Mouse (Mus musculus) intestine, embryonic 14.5 days (tissue): ENCODE data around the gene Yeats2. TPM values are rescaled to one million over a fixed set of nuclear protein-coding genes. Genes with fewer than 3 reads are reported as not detected.

Experiments used
- ATAC-seq: fragments of 200-750 bp; cut with Nextera tagmentation; replicated peaks from 2 replicates; pipeline ENCODE4 v1.8.0; 2017; ENCODE audit warnings: low read depth, moderate number of reproducible peaks, moderate TSS enrichment, moderate library complexity; ENCODE audit not compliant: low FRiP score, low TSS enrichment
- DNase-seq: peaks from one replicate; pipeline ENCODE4 v3.0.0-alpha.2; 2018; ENCODE audit warnings: low spot score
- H3K27ac ChIP-seq: fragments of 300-500 bp; sonication (generic); 2 replicates; pipeline ENCODE4 v1.5.1; 2014; ENCODE audit warnings: low read depth, mild to moderate bottlenecking, control low read depth
- H3K27me3 ChIP-seq: fragments of 300-500 bp; sonication (generic); replicated peaks from 2 replicates; pipeline ENCODE4 v1.6.1; 2014; ENCODE audit warnings: low read length, control low read depth; ENCODE audit not compliant: control insufficient read depth, insufficient read depth
- H3K36me3 ChIP-seq: fragments of 300-500 bp; sonication (generic); 2 replicates; pipeline ENCODE4 v1.6.1; 2014; ENCODE audit warnings: low read length, control low read depth; ENCODE audit not compliant: control insufficient read depth, insufficient read depth
- H3K4me1 ChIP-seq: fragments of 300-500 bp; sonication (generic); replicated peaks from 2 replicates; pipeline ENCODE4 v1.6.1; 2014; ENCODE audit warnings: low read length, control low read depth, mixed read lengths; ENCODE audit not compliant: control insufficient read depth, insufficient read depth
- H3K4me2 ChIP-seq: fragments of 300-500 bp; sonication (generic); 2 replicates; pipeline ENCODE4 v1.6.1; 2014; ENCODE audit warnings: low read length
- H3K4me3 ChIP-seq: fragments of 300-500 bp; sonication (generic); 2 replicates; pipeline ENCODE4 v1.5.1; 2014; ENCODE audit warnings: low read depth, low read length, control low read depth, mixed read lengths
- H3K9ac ChIP-seq: fragments of 300-500 bp; sonication (generic); 2 replicates; pipeline ENCODE4 v1.6.1; 2014; ENCODE audit warnings: mild to moderate bottlenecking, low read length
- H3K9me3 ChIP-seq: fragments of 300-500 bp; sonication (generic); 2 replicates; pipeline ENCODE4 v1.6.1; 2016; ENCODE audit warnings: low read length, control low read depth; ENCODE audit not compliant: control insufficient read depth
- WGBS: fragments of 180-500 bp; shearing (Covaris S2); extraction: QIAGEN DNeasy Blood & Tissue Kit; methylation state at CpG from one replicate; pipeline ENCODE4 v1.1.7; 2014; 5-methylcytosine and 5-hydroxymethylcytosine counted together
- polyA plus RNA-seq: library from polyadenylated mRNA; unstranded; fragments of >200 nt; fragmentation: Nextera tagmentation; extraction: Ambion mirVana; gene quantifications from 2 replicates; pipeline ENCODE4 v1.2.1, GENCODE M21; 2014

Yeats2 gene
- polyA plus RNA-seq, 1 experiment from 2014 or later, result 37.5 TPM

DNA sequence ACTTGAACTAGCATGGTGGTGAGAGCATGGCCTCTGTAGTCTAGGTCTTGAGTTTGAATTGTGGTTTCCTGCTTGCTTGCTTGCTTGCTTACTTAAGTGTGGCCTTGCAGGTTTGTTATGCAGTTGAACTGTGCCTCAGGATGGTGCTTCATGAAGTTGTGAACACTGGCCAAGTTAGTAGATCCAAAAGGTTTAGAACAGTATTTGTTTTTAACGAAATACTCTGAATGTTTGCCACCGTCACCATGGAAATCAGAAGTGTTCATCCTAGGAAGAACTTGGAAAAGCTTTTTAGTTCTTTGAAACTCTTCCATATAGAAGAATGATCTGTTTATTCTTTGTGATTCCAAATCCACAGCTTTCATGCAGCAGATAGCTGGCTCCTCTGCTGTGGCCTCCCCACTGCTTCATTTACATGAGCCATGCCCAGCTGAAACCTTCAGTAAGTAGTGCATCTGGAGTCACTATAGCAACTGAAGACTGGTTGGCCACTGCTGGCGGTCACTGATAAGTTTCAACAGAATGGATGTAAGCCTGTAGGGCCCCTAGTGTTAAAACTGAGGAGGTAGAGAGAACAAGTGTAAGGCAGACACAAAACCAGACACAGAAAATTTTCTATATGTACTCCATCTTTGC, 28.7 kb downstream of the Yeats2 start:
- DNase-seq (no peak), ATAC-seq (no peak)
- 78% methylated on average over 3 of the region's 3 CpGs for WGBS
- H3K9me3 ChIP-seq, result peaks cover 8% of the 10 kb centered on the region; the same call in 1 of the 2 replicates
- H3K4me3 ChIP-seq, result no peak overlapping the region
- H3K27me3 ChIP-seq, result no peaks in the 10 kb centered on the region
- no peaks in the 10 kb centered on the region for H3K4me1 ChIP-seq
- no peak overlapping the region for H3K9ac ChIP-seq
- no peak overlapping the region for H3K27ac ChIP-seq
- peaks cover 94% of the 10 kb centered on the region for H3K36me3 ChIP-seq
- H3K4me2 ChIP-seq, result no peak overlapping the region

DNA sequence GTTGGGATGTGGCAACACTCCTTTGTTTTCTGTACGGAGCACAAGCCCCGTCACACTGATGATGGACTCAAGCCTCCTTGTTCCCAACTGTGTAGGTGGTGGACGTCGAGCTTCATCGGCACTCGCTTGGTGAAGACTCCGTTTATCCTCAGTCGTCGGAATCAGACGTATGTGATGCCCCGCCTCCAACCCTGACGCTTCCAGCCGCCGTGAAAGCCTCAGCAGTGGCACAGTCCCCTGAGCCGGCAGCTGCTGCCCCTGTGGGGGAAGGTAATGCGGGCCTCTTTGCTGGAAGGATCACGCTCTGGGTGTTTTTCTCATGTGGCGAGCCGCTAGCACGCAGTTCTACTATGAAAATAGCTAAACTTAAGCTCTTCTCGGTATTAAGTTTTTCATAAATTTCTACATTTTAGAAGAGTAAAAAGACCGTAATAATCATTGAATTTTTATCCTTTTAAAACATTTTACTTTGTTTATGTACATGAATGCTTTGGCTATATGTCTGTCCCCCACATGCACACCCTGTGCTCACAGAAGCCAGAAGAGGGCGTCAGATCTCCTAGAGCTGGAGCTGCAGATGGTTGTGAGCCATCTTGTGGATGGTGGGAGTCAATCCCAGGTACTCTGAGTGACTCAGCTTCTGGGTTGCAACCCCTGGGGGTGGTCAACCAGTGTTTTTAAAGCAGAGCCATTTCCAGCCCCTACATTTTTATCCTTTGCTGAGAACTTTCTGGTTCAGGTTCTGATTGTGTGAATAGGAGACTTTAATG, 38.7 kb downstream of the Yeats2 start:
- ATAC-seq, result no peak

DNA sequence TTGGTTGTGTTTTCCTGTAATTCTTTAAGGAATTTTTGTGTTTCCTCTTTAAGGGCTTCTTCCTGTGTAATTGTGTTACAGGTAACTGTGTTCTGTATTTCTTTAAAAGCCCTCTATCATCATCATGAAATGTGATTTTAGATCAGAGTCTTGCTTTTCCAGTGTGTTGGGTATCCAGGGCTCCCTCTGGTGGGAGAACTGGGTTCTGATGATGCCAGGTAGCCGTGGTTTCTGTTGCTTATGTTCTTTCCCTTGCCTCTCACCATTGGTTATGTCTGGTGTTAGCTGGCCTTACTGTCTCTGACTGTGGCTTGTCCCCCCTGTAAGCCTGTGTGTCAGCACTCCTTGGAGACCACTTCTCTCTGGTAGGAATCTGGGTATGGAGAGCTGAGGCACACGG, 44.5 kb downstream of the Yeats2 start:
- Histone ChIP-seq H3K27ac (no peak overlapping the region), H3K27me3 (no peaks in the 10 kb centered on the region), H3K4me1 (no peaks in the 10 kb centered on the region), H3K4me3 (no peak overlapping the region), H3K9ac (no peak overlapping the region), H3K36me3 (peaks cover 66% of the 10 kb centered on the region), H3K9me3 (no peaks in the 10 kb centered on the region), H3K4me2 (no peak overlapping the region)
- peak; percentile 59 for DNase-seq
- no peak for ATAC-seq
- 62% methylated on average over 2 of the region's 2 CpGs for WGBS

More for the DNA sequence above, 38.7 kb downstream of the Yeats2 start:
- H3K9ac ChIP-seq, result no peak overlapping the region
- no peaks in the 10 kb centered on the region for H3K27me3 ChIP-seq
- H3K9me3 ChIP-seq, result no peaks in the 10 kb centered on the region
- 83% methylated on average over 23 of the region's 23 CpGs for WGBS
- no peak overlapping the region for H3K4me2 ChIP-seq
- H3K36me3 ChIP-seq, result peaks cover 63% of the 10 kb centered on the region
- H3K4me1 ChIP-seq, result no peaks in the 10 kb centered on the region
- no peak overlapping the region for H3K27ac ChIP-seq
- H3K4me3 ChIP-seq, result no peak overlapping the region
- DNase-seq, result no peak

DNA sequence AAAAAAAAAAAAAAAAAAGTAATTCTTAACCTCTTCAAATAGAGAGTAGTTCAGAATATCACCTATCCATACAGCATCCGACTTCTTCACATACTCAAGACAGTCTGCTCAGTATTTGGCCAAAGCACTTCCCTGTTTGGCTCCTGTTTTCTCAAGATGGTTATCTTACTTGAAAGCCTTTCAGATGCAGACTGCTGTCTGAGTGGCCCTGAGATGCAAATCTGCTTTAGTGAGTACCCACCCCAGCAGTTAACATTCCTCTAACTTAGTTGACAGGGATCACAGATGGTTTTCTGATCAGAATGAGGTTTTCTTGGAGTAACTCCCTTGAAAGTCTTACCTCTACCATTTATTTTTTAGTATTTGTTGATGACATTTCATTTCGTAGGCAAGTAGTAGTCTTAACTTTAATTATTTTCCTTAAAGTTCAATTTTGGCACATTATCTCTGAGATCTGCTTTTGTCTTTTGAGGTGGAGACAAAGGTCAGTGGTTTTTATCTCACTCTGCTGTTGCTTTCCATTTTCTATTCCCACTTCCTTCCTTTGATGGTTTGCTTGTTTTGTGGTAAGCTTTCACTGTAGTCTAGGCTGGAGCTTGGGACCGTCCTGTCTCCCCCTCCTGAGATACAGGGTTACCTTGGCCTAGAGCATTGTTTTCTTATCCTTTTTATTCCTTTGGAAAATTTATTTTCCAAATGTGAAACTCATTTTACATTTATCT, 50.5 kb downstream of the Yeats2 start:
- 75% methylated on average over 3 of the region's 3 CpGs for WGBS

DNA sequence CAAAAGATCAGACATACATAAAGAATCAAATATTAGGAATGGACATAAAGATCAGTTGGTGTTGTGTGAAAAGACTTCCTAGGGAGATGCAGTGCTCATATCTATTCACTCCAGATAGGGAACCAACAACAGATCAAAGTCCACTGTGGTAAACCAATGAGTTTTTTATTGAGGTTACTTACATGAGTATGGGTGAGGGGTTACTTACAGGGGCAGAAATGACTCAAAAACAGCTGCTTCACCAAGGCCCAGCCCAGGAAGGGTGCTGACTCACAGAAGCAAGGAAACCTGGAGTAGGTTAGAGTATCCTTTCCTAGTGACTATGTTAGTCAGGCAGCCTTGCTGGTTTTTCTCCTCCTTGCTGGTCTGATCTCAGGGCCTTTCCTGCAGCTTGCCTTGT, 51.2 kb downstream of the Yeats2 start:
- Histone ChIP-seq H3K4me1 (0 out of 2 replicates have a peak, but pooled peaks cover 4% of the 10 kb centered on the region), H3K9me3 (no peaks in the 10 kb centered on the region), H3K9ac (no peak overlapping the region), H3K36me3 (peaks cover 91% of the 10 kb centered on the region), H3K4me3 (no peak overlapping the region), H3K27me3 (no peaks in the 10 kb centered on the region), H3K4me2 (no peak overlapping the region), H3K27ac (peak overlapping the region; percentile 1; the same call in 1 of the 2 replicates)
- DNase-seq (no peak), ATAC-seq (peak; percentile 63; the same call in 1 of the 2 replicates)

More for the DNA sequence above, 50.5 kb downstream of the Yeats2 start:
- H3K4me3 ChIP-seq, result no peak overlapping the region
- H3K4me1 ChIP-seq, result 0 out of 2 replicates have a peak, but pooled peaks cover 4% of the 10 kb centered on the region
- H3K27me3 ChIP-seq, result no peaks in the 10 kb centered on the region
- no peak overlapping the region for H3K4me2 ChIP-seq
- DNase-seq (no peak), ATAC-seq (no peak)
- H3K36me3 ChIP-seq, result peaks cover 91% of the 10 kb centered on the region
- H3K27ac ChIP-seq, result no peak overlapping the region
- no peak overlapping the region for H3K9ac ChIP-seq
- H3K9me3 ChIP-seq, result no peaks in the 10 kb centered on the region

DNA sequence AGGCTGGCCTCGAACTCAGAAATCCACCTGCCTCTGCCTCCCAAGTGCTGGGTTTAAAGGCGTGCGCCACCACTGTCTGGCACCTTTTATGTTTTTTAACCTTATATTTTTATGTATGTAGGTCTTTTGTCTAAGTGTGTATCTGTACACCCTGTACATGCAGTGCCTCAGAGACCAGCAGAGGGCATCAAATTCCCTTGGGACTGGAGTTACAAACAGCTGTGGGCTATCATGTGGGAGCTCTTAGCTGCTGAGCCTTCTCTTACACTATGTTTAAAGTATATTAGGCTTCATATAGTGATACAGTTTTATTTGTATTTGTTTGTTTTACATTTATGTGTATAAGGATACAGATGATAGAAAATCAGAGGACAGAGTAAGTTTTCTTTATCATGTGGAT, 54.7 kb downstream of the Yeats2 start:
- Histone ChIP-seq H3K4me2 (no peak overlapping the region), H3K36me3 (peaks cover 86% of the 10 kb centered on the region), H3K9me3 (no peaks in the 10 kb centered on the region), H3K4me1 (0 out of 2 replicates have a peak, but pooled peaks cover 4% of the 10 kb centered on the region), H3K27ac (no peak overlapping the region), H3K4me3 (no peak overlapping the region), H3K9ac (no peak overlapping the region), H3K27me3 (no peaks in the 10 kb centered on the region)
- no peak for ATAC-seq
- DNase-seq, result no peak
- 94% methylated on average over 3 of the region's 3 CpGs for WGBS

DNA sequence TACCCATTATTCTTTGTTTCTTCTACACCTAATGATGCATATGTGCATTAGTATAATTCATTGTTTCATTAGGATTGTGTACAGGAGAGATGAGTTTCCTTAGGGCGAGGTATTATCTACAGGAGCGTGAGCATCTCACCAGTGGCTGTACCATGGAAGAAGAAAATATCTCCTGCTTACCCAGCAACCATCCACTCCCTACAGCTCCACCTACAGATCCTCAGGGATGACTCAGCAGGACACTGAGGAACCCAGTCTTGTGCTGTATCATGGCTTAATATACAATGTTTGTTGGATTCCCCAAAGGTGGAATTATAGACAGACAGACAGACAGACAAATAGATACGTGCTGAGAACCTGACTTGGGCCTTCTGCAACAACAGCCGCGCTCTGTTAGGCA, 56.1 kb downstream of the Yeats2 start:
- WGBS, result 92% methylated on average over 5 of the region's 5 CpGs
- Histone ChIP-seq H3K4me3 (no peak overlapping the region), H3K9ac (no peak overlapping the region), H3K27ac (no peak overlapping the region), H3K27me3 (no peaks in the 10 kb centered on the region), H3K9me3 (no peaks in the 10 kb centered on the region), H3K4me2 (no peak overlapping the region), H3K4me1 (0 out of 2 replicates have a peak, but pooled peaks cover 4% of the 10 kb centered on the region), H3K36me3 (peaks cover 83% of the 10 kb centered on the region)
- DNase-seq (no peak), ATAC-seq (no peak)

DNA sequence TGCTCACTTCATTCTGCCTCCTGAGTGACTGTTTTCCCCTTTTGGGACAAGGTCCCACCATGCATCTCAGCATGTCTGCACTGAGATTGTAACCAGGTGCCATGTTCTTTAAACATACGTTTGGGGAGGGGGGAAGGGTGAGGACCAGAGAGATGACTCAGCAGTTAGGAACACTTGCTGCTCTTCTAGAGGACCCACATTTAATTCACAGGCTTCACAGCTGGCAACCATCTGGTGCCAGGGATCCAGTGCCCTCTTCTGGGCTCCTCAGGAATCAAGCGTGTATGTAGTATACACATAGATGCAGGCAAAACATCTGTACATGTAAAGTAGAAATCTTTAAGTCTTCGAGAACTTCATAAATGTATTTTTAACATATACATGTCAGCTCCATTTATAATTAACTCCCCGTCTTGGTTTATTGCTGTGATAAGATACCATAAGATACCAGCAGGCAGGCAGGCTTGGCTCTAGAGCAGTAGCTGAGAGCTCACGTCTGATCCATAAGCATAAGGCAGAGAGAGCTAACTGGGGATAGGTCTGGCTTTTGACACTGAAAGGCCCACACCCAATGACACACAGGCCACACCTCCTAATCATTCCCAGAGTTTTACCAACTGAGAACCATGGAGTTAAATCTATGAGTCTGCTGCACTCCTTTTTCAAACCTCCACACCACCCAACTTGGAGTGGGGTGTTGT, 58.8 kb downstream of the Yeats2 start:
- H3K9ac ChIP-seq, result no peak overlapping the region
- no peak overlapping the region for H3K4me3 ChIP-seq
- no peaks in the 10 kb centered on the region for H3K9me3 ChIP-seq
- no peak overlapping the region for H3K4me2 ChIP-seq
- ATAC-seq, result no peak
- DNase-seq, result no peak
- H3K27me3 ChIP-seq, result no peaks in the 10 kb centered on the region
- WGBS, result 66% methylated on average over 5 of the region's 5 CpGs
- peaks cover 83% of the 10 kb centered on the region for H3K36me3 ChIP-seq
- H3K4me1 ChIP-seq, result 0 out of 2 replicates have a peak, but pooled peaks cover 4% of the 10 kb centered on the region
- no peak overlapping the region for H3K27ac ChIP-seq
